Mouse (Mus musculus) B cell, adult 62 days (primary cell): Measurements from ENCODE around the gene Trpv4. TPM values are rescaled to one million over a fixed set of nuclear protein-coding genes. Genes with fewer than 3 reads are reported as not detected.

Source experiments
- total RNA-seq: library from RNA; stranded (reverse); gene quantifications from 4 replicates; pipeline ENCODE4 v1.2.4, GENCODE M21; 2023

Gene Trpv4
- 0.16 to 2.0 TPM (median 1.0 TPM) in 3 of 4 replicates, not detected in the other for total RNA-seq

GRCm38 (mm10) chr5:114658255-114658654 is at the start of gene Trpv4:
Gene Trpv4, minus strand, starts transcription at chr5:114658421.

GRCm38 (mm10) chr5:114707265-114708068 is 49.2 kb upstream of the Trpv4 start, which contains the start of gene Tchp:
Gene Tchp, plus strand, starts transcription at chr5:114707760.

GRCm38 (mm10) chr5:114690633-114691567 is 32.7 kb upstream of the Trpv4 start, which contains the start of gene Gltp:
Gene Gltp, minus strand, starts transcription at chr5:114690984.

Other genes with a start within 250 kb of the Trpv4 start
- gene Mmab, start 214.4 kb downstream of the Trpv4 start, total RNA-seq, result 7.1 to 9.7 TPM (median 7.9 TPM) in 4 replicates
- 7.4 to 12.0 TPM (median 10.3 TPM) in 4 replicates for gene Mvk, start 214.2 kb downstream of the Trpv4 start, total RNA-seq
- gene Fam222a, start 90.4 kb downstream of the Trpv4 start, total RNA-seq, result 8.1 to 12.4 TPM (median 9.7 TPM) in 4 replicates
- gene Gltp, start 32.6 kb upstream of the Trpv4 start, total RNA-seq, result 50.0 to 57.6 TPM (median 53.1 TPM) in 4 replicates
- gene Tchp, start 49.3 kb upstream of the Trpv4 start, total RNA-seq, result 19.2 to 25.2 TPM (median 22.4 TPM) in 4 replicates
- 180 to 202 TPM (median 193 TPM) in 4 replicates for gene Ankrd13a, start 116.3 kb upstream of the Trpv4 start, total RNA-seq
- gene Git2, start 117.1 kb upstream of the Trpv4 start, total RNA-seq, result 158 to 189 TPM (median 161 TPM) in 4 replicates
- gene 1500011B03Rik, start 165.0 kb upstream of the Trpv4 start, total RNA-seq, result 47.4 to 60.2 TPM (median 50.6 TPM) in 4 replicates
- gene 4930519G04Rik, start 195.2 kb upstream of the Trpv4 start, total RNA-seq, result not detected in 4 replicates
- not detected in 4 replicates for gene Gm9936, start 200.3 kb upstream of the Trpv4 start, total RNA-seq
- gene Oasl2, start 238.5 kb upstream of the Trpv4 start, total RNA-seq, result 2.0 to 4.6 TPM (median 3.9 TPM) in 4 replicates